Mouse (Mus musculus): ENCODE measurements around the gene Gm15557. TPM values are rescaled to one million over a fixed set of nuclear protein-coding genes. Genes with fewer than 3 reads are reported as not detected.
A peak's percentile ranks its signal among the peaks of the same experiment; 100 is the strongest.
"Not testable (repeated sequence)": the region's sequence is repeated elsewhere in the genome, so short reads cannot be mapped to it uniquely, and the experiment has no call there.

Gm15557 gene
- not detected in 2 replicates for polyA plus RNA-seq (2016; fragmentation: Nextera tagmentation; extraction: Ambion mirVana)

- H3K36me3 ChIP-seq = no peaks in the 10 kb centered on the region
- H3K4me1 ChIP-seq = peaks cover 21% of the 10 kb centered on the region
- H3K4me2 ChIP-seq (replicated peaks) = no peak within 1 kb of the TSS
- WGBS = 90% methylated on average over 3 of the region's 3 CpGs
- H3K4me3 ChIP-seq = no peak within 1 kb of the TSS
- H3K9me3 ChIP-seq = no peaks in the 10 kb centered on the region
- ATAC-seq (ENCODE audit: low FRiP score, low read depth) = no peak
- H3K9ac ChIP-seq = no peak within 1 kb of the TSS
- H3K27me3 ChIP-seq (replicated peaks) = no peaks in the 10 kb centered on the region
- H3K27ac ChIP-seq = no peak within 1 kb of the TSS
Observed at GRCm38 (mm10) chr2:155940681-155941080, at the start of gene Gm15557. Gene Gm15557, plus strand, starts transcription at chr2:155940728.

GRCm38 (mm10) chr2:155894307-155895045, 46.1 kb upstream of the Gm15557 start:
- no peak overlapping the region for H3K9ac ChIP-seq
- no peaks in the 10 kb centered on the region for H3K4me1 ChIP-seq
- no peak for ATAC-seq (ENCODE audit: low FRiP score, low read depth)
- no peak overlapping the region for H3K27ac ChIP-seq
- H3K36me3 ChIP-seq = peaks cover 15% of the 10 kb centered on the region
- no peaks in the 10 kb centered on the region for H3K9me3 ChIP-seq
- WGBS = 84% methylated on average over 13 of the region's 13 CpGs
- H3K27me3 ChIP-seq (replicated peaks) = no peaks in the 10 kb centered on the region
- H3K4me3 ChIP-seq = no peak overlapping the region
- no peak overlapping the region for H3K4me2 ChIP-seq (replicated peaks)

GRCm38 (mm10) chr2:155895046-155895735, 45.3 kb upstream of the Gm15557 start:
- no peaks in the 10 kb centered on the region for H3K4me1 ChIP-seq
- ATAC-seq (ENCODE audit: low FRiP score, low read depth) = no peak
- no peak overlapping the region for H3K27ac ChIP-seq
- 90% methylated on average over 16 of the region's 16 CpGs for WGBS
- no peak overlapping the region for H3K4me3 ChIP-seq
- peaks cover 15% of the 10 kb centered on the region for H3K36me3 ChIP-seq
- no peak overlapping the region for H3K4me2 ChIP-seq (replicated peaks)
- no peaks in the 10 kb centered on the region for H3K9me3 ChIP-seq
- H3K9ac ChIP-seq = no peak overlapping the region
- no peaks in the 10 kb centered on the region for H3K27me3 ChIP-seq (replicated peaks)

GRCm38 (mm10) chr2:155902989-155903631, 37.4 kb upstream of the Gm15557 start:
- no peak overlapping the region for H3K4me3 ChIP-seq
- no peak overlapping the region for H3K4me2 ChIP-seq (replicated peaks)
- H3K36me3 ChIP-seq = no peaks in the 10 kb centered on the region; the same call in 1 of the 2 replicates
- no peaks in the 10 kb centered on the region for H3K9me3 ChIP-seq
- H3K9ac ChIP-seq = no peak overlapping the region
- ATAC-seq (ENCODE audit: low FRiP score, low read depth) = no peak
- WGBS = 88% methylated on average over 16 of the region's 16 CpGs
- no peaks in the 10 kb centered on the region for H3K4me1 ChIP-seq
- no peak overlapping the region for H3K27ac ChIP-seq
- no peaks in the 10 kb centered on the region for H3K27me3 ChIP-seq (replicated peaks)

GRCm38 (mm10) chr2:155903632-155904008, 36.9 kb upstream of the Gm15557 start:
- Histone ChIP-seq H3K4me2 (replicated peaks) (no peak overlapping the region), H3K4me3 (no peak overlapping the region), H3K27me3 (replicated peaks) (no peaks in the 10 kb centered on the region), H3K9ac (no peak overlapping the region), H3K27ac (no peak overlapping the region), H3K9me3 (no peaks in the 10 kb centered on the region), H3K36me3 (peaks cover under 1% of the 10 kb centered on the region; the same call in 1 of the 2 replicates), H3K4me1 (no peaks in the 10 kb centered on the region)
- 94% methylated on average over 6 of the region's 6 CpGs for WGBS
- no peak for ATAC-seq (ENCODE audit: low FRiP score, low read depth)

GRCm38 (mm10) chr2:155914684-155915083, 25.8 kb upstream of the Gm15557 start:
- Histone ChIP-seq H3K27ac (no peak overlapping the region), H3K9ac (no peak overlapping the region), H3K4me2 (replicated peaks) (no peak overlapping the region), H3K9me3 (no peaks in the 10 kb centered on the region), H3K4me3 (no peak overlapping the region), H3K36me3 (peaks cover 30% of the 10 kb centered on the region), H3K27me3 (replicated peaks) (no peaks in the 10 kb centered on the region), H3K4me1 (no peaks in the 10 kb centered on the region)
- no peak for ATAC-seq (ENCODE audit: low FRiP score, low read depth)
- 92% methylated on average over 6 of the region's 6 CpGs for WGBS

GRCm38 (mm10) chr2:155923143-155923542, 17.4 kb upstream of the Gm15557 start:
- no peak for ATAC-seq (ENCODE audit: low FRiP score, low read depth)
- Histone ChIP-seq H3K4me3 (no peak overlapping the region), H3K9me3 (no peaks in the 10 kb centered on the region), H3K4me1 (no peaks in the 10 kb centered on the region), H3K9ac (no peak overlapping the region), H3K36me3 (peaks cover 13% of the 10 kb centered on the region; the same call in 1 of the 2 replicates), H3K27ac (no peak overlapping the region), H3K4me2 (replicated peaks) (no peak overlapping the region), H3K27me3 (replicated peaks) (no peaks in the 10 kb centered on the region)
- WGBS = 96% methylated on average over 7 of the region's 7 CpGs

GRCm38 (mm10) chr2:155925213-155925612, 15.3 kb upstream of the Gm15557 start:
- not testable (repeated sequence) for H3K27me3 ChIP-seq (replicated peaks); H3K27ac ChIP-seq; H3K9me3 ChIP-seq; H3K4me3 ChIP-seq; H3K4me2 ChIP-seq (replicated peaks); ATAC-seq (ENCODE audit: low FRiP score, low read depth); H3K9ac ChIP-seq
- WGBS = 91% methylated on average over 6 of the region's 6 CpGs
- peaks cover 13% of the 10 kb centered on the region; the same call in 1 of the 2 replicates for H3K36me3 ChIP-seq
- peaks cover 12% of the 10 kb centered on the region for H3K4me1 ChIP-seq

- Histone ChIP-seq H3K9me3 (no peaks in the 10 kb centered on the region), H3K4me2 (replicated peaks) (peak overlapping the region; percentile 87), H3K36me3 (peaks cover 7% of the 10 kb centered on the region; the same call in 1 of the 2 replicates), H3K4me3 (peak overlapping the region; percentile 67; the same call in 1 of the 2 replicates), H3K27ac (no peak overlapping the region), H3K4me1 (peaks cover 17% of the 10 kb centered on the region), H3K27me3 (replicated peaks) (no peaks in the 10 kb centered on the region), H3K9ac (no peak overlapping the region)
- ATAC-seq (ENCODE audit: low FRiP score, low read depth) = no peak
- WGBS = 74% methylated on average over 7 of the region's 7 CpGs
Observed at GRCm38 (mm10) chr2:155928711-155929345, 11.7 kb upstream of the Gm15557 start.

- Histone ChIP-seq H3K9ac (peak within 1 kb of the TSS; percentile 64), H3K4me2 (replicated peaks) (peak within 1 kb of the TSS; percentile 87), H3K4me3 (peak within 1 kb of the TSS; percentile 67), H3K36me3 (no peaks in the 10 kb centered on the region), H3K4me1 (peaks cover 17% of the 10 kb centered on the region), H3K9me3 (no peaks in the 10 kb centered on the region), H3K27ac (peak within 1 kb of the TSS; percentile 48), H3K27me3 (replicated peaks) (no peaks in the 10 kb centered on the region)
- ATAC-seq (ENCODE audit: low FRiP score, low read depth) = peak; percentile 90
- under 1% methylated on average over 38 of the region's 38 CpGs for WGBS
Observed at GRCm38 (mm10) chr2:155929531-155930442, 10.7 kb upstream of the Gm15557 start, which contains the start of gene Uqcc1. Gene Uqcc1, minus strand, starts transcription at chr2:155930310.

- H3K36me3 ChIP-seq = no peaks in the 10 kb centered on the region
- no peak overlapping the region for H3K4me2 ChIP-seq (replicated peaks)
- no peaks in the 10 kb centered on the region for H3K27me3 ChIP-seq (replicated peaks)
- no peaks in the 10 kb centered on the region for H3K9me3 ChIP-seq
- H3K27ac ChIP-seq = no peak overlapping the region
- H3K4me1 ChIP-seq = peaks cover 14% of the 10 kb centered on the region
- ATAC-seq (ENCODE audit: low FRiP score, low read depth) = no peak
- H3K4me3 ChIP-seq = no peak overlapping the region
- 67% methylated on average over 7 of the region's 7 CpGs for WGBS
- H3K9ac ChIP-seq = no peak overlapping the region
Observed at GRCm38 (mm10) chr2:155939897-155940529, 515 bp upstream of the Gm15557 start.
